Mouse (Mus musculus) ovary, postnatal 10 days (tissue): ENCODE results near the gene Pcf11.

Experiments used
- DNase-seq: peaks from one replicate; pipeline ENCODE4 v3.0.0; 2022; ENCODE audit warnings: low spot score

Pcf11 gene

DNA sequence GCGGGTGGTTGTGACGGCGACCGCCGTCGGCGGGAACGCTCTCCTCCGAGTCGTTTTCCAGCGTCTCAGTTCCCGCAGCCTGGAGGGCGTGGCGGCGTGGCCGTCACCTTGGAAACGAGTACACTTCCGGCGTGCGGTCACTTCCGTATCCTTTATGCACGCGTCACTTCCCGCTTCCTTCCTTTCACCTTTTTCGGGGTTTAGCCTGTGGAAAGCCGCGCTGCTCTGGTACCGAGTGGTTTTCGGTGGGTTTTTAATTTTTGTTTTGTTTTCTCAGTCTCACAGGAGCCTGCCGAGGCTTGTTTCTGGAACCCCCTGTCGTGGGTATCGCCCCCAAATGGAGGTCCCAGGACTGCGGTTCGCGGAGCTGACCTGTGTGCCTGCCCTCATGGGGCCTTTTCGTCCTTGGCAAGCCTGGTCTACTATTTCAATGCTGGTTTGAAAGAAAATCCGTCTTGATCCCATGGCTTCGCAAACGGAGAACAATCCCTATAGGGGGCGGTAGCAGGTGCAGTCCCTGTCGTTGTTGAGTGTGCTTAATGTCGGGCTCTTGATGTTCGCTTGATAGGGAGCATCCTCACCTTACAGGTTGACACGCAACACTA, 32.6 kb downstream of the Pcf11 start, which contains the start of gene Ankrd42:
Gene Ankrd42 (minus strand): TSS at position 122 of the 605 bp plus-strand sequence.
- peak; percentile 80 for DNase-seq

DNA sequence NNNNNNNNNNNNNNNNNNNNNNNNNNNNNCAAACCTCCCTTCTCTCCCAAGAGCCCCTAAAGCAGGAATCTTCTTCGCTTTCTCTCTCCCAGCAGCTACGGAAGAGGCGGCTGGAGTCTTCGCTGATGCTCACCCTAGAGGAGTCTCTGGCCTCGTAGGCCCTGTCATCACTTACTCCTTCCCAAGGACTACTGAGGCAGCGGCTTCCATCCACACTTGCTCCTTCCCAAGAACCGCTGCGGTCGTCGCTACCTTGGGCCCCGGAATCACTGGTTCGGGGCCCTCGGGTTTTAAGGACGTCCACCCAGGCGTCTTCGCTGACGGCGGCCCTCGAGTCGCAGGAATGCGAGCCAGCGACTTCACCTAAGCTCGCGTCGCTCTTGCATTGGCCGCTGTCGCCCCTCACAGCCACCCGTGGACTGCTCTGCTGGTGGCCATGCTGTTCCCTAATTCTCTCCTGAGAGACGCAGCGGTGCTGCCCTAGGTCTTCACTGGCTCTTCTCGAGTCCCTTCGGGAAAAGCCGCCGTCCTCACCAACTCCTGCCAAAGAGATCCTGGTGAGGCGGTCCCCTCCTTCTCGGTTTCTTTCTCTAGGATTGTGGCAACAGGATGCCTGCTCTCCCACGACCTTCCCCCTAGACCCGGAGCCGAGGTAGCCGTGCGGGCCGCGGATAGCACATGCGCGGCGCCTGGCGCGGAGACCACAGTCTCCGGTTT, 33.3 kb downstream of the Pcf11 start:
- no peak for DNase-seq

DNA sequence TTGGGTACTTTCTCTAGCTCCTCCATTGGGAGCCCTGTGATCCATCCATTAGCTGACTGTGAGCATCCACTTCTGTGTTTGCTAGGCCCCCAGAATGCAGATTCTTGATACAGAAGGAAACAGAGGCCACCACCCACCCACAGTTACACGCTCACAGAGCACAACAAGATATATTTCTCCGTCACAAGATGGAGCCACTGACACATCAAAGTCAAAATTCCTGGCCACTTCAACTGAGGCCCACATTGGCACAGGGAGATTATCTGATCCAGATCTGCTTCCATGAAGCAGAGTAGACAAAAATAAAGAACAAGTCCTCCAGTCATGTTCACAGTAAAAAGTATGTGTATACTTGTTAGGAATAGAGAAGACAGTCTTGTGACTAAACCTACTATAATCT, 39.6 kb downstream of the Pcf11 start:
- no peak for DNase-seq

DNA sequence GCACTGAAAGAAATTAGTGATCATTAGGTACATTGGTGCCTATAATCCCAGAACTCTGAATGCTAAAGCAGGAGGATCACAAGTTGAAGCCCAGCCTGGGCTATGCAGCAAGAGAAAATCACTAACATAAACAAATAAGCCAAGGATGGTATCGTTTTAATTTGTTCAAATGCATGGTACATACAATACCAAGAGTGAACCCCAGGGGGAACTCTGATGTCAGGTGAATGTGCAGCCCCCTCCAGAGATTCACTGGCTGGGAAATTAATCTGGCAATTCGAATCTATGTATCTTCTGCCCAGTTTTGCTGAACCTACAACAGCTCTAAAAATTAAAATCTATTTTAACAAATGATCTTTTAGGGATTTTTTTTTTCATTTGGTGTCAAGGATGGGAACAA, 45.2 kb downstream of the Pcf11 start:
- no peak for DNase-seq

DNA sequence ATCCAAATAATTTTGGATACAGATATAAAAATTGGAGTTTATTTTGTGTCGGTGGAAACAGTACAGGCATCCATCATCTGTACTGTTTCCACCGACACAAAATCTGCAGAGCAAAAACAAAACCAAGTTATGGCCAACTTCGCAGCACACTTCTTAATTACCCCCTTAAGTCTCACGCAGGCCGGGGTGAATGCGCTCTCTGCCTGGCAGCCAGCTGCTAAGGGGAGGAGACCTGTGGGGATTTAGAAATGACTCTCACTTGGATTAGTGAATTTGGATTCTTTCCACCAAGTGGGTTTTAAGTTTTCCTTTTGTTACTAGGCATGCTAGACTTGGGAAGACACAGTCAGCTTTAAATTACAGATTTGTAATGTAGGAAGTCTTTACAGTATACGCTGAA, 58.9 kb downstream of the Pcf11 start:
- DNase-seq, result no peak

DNA sequence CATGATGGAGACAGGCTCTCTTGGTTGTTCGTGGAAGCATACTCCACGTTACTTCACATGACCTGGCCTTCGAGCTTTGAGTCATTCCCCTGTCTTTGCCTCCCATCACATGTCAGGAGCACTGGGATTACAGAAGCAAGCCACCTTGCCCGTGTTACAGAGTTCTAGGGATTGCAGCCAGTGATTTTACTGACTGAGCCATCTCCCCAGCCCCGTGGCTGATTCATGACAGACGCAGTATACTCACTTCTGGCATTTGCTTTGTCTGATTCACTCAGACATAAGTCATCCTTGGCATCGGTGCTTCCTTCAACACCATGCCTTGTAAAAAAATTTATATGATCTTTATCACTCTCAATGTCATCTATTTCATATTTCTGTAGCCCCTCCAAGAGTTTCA, 64.8 kb downstream of the Pcf11 start:
- no peak for DNase-seq
